Mouse (Mus musculus) ES-CJ7 (cell line): ENCODE data around the gene Mettl23.

ENCODE experiments used
- DNase-seq: peaks from one replicate; pipeline ENCODE4 v3.0.0; 2011; ENCODE audit warnings: low read depth, low spot score

Gene Mettl23

GRCm38 (mm10) chr11:116880839-116881238 lies 37.8 kb downstream of the Mettl23 start:
- peak; percentile 71 for DNase-seq

GRCm38 (mm10) chr11:116881440-116881839 lies 38.4 kb downstream of the Mettl23 start:
- DNase-seq = no peak

- peak; percentile 58 for DNase-seq
Observed at GRCm38 (mm10) chr11:116882446-116882845, 39.4 kb downstream of the Mettl23 start.

GRCm38 (mm10) chr11:116884061-116884460 lies 41.0 kb downstream of the Mettl23 start:
- no peak for DNase-seq

GRCm38 (mm10) chr11:116885275-116886151 lies 42.4 kb downstream of the Mettl23 start:
- peak; percentile 96 for DNase-seq

- DNase-seq = no peak
Observed at GRCm38 (mm10) chr11:116887136-116887535, 44.1 kb downstream of the Mettl23 start.

- DNase-seq = peak; percentile 92
Observed at GRCm38 (mm10) chr11:116893532-116894442, 50.7 kb downstream of the Mettl23 start.

GRCm38 (mm10) chr11:116895402-116895801 lies 52.3 kb downstream of the Mettl23 start:
- DNase-seq = no peak

- DNase-seq = no peak
Observed at GRCm38 (mm10) chr11:116899247-116899646, 56.2 kb downstream of the Mettl23 start.

- peak; percentile 72 for DNase-seq
Observed at GRCm38 (mm10) chr11:116902588-116902987, 59.5 kb downstream of the Mettl23 start.
